Mouse (Mus musculus) adrenal gland, postnatal 4 days (tissue): ENCODE measurements around the gene Gm17190. TPM values are rescaled to one million over a fixed set of nuclear protein-coding genes. Genes with fewer than 3 reads are reported as not detected.
"Not testable (repeated sequence)": the region's sequence is repeated elsewhere in the genome, so short reads cannot be mapped to it uniquely, and the experiment has no call there.

Source experiments
- DNase-seq, 2 experiments: peaks; one replicate each; pipeline ENCODE4 v3.0.0; 2021 to 2022; ENCODE audit warnings: low spot score in 2 of 2, mixed read lengths in 2 of 2
- long read RNA-seq, 2 experiments: library from polyadenylated mRNA; stranded (forward); transcript quantifications; one replicate each; pipeline ENCODE4 v2.0.0; 2021
- total RNA-seq, 2 experiments: library from RNA; stranded (reverse); gene quantifications; 2 replicates each; pipeline ENCODE4 v1.2.3; 2021

The Gm17190 gene
- total RNA-seq: not detected
- long read RNA-seq, experiment 1: 0 reads
- long read RNA-seq, experiment 2: 0 reads

- not testable (repeated sequence) for DNase-seq
Observed at GRCm38 (mm10) chr13:96081754-96082153, at the start of gene Gm17190. Gene Gm17190 (plus strand): TSS chr13:96082054.

- DNase-seq: no peak
Observed at GRCm38 (mm10) chr13:96039536-96039935, 42.3 kb upstream of the Gm17190 start.

- DNase-seq: no peak
Observed at GRCm38 (mm10) chr13:96040275-96041042, 41.4 kb upstream of the Gm17190 start.

- DNase-seq: no peak
Observed at GRCm38 (mm10) chr13:96045396-96045795, 36.5 kb upstream of the Gm17190 start.

GRCm38 (mm10) chr13:96052755-96053154, 29.1 kb upstream of the Gm17190 start:
- no peak for DNase-seq

GRCm38 (mm10) chr13:96073555-96073954, 8.3 kb upstream of the Gm17190 start:
- DNase-seq: no peak

- DNase-seq: not testable (repeated sequence)
Observed at GRCm38 (mm10) chr13:96081276-96081675, 578 bp upstream of the Gm17190 start, which contains the start of gene Gm20075. Gene Gm20075 (minus strand): TSS chr13:96081376.

GRCm38 (mm10) chr13:96085581-96086302, 3.9 kb downstream of the Gm17190 start:
- DNase-seq: no peak

- DNase-seq: no peak
Observed at GRCm38 (mm10) chr13:96090929-96091328, 9.1 kb downstream of the Gm17190 start.

- no peak for DNase-seq
Observed at GRCm38 (mm10) chr13:96106367-96106766, 24.5 kb downstream of the Gm17190 start.

GRCm38 (mm10) chr13:96110767-96111166, 28.9 kb downstream of the Gm17190 start:
- no peak for DNase-seq

GRCm38 (mm10) chr13:96112711-96113110, 30.9 kb downstream of the Gm17190 start:
- no peak for DNase-seq

GRCm38 (mm10) chr13:96125011-96125410, 43.2 kb downstream of the Gm17190 start:
- DNase-seq: no peak

- no peak for DNase-seq
Observed at GRCm38 (mm10) chr13:96126669-96127068, 44.8 kb downstream of the Gm17190 start.

GRCm38 (mm10) chr13:96129081-96129480, 47.2 kb downstream of the Gm17190 start:
- DNase-seq: no peak

GRCm38 (mm10) chr13:96131050-96131449, 49.2 kb downstream of the Gm17190 start:
- no peak for DNase-seq

- DNase-seq: no peak
Observed at GRCm38 (mm10) chr13:96131911-96132310, 50.1 kb downstream of the Gm17190 start.

- peak in 1 of 2 experiments; percentile 18 for DNase-seq
Observed at GRCm38 (mm10) chr13:96132401-96132816, 50.6 kb downstream of the Gm17190 start, which contains the start of gene Sv2c. Gene Sv2c (minus strand): TSS chr13:96132577.
